Mouse (Mus musculus) MEL (cell line): ENCODE data around the gene Macrod2.

Experiments used
- BHLHE40 ChIP-seq: IDR thresholded peaks from 2 replicates; pipeline ENCODE4 v1.6.1; 2012; ENCODE audit warnings: low read depth, mild to moderate bottlenecking, inconsistent platforms, low read length, improper control_type of control experiment, borderline replicate concordance
- CHD1 ChIP-seq: IDR thresholded peaks from 2 replicates; pipeline ENCODE4 v1.6.1; 2012; ENCODE audit warnings: low read depth, mild to moderate bottlenecking, inconsistent platforms, low read length, improper control_type of control experiment
- CTCF ChIP-seq, 3 experiments: IDR thresholded peaks in 2 of 3; conservative IDR thresholded peaks in 1 of 3; 2 replicates each; pipeline ENCODE4 v1.5.1; 2011 to 2012; ENCODE audit warnings: low read length in 3 of 3, low read depth in 2 of 3, mild to moderate bottlenecking in 2 of 3, improper control_type of control experiment in 1 of 3, inconsistent platforms in 1 of 3, mixed read lengths in 1 of 3, moderate library complexity in 1 of 3; ENCODE audit not compliant: control insufficient read depth in 1 of 3, insufficient read depth in 1 of 3, poor library complexity in 1 of 3, severe bottlenecking in 1 of 3
- EP300 ChIP-seq, 2 experiments: IDR thresholded peaks; 2 replicates each; pipeline ENCODE4 v1.6.1; 2011; ENCODE audit warnings: improper control_type of control experiment in 2 of 2, low read length in 2 of 2, low read depth in 1 of 2, mild to moderate bottlenecking in 1 of 2
- GABPA ChIP-seq: IDR thresholded peaks from 2 replicates; pipeline ENCODE4 v1.6.1; 2012; ENCODE audit warnings: low read depth, mild to moderate bottlenecking, inconsistent platforms, low read length, improper control_type of control experiment, moderate library complexity
- HCFC1 ChIP-seq: IDR thresholded peaks from 2 replicates; pipeline ENCODE4 v1.6.1; 2012; ENCODE audit warnings: low read depth, mild to moderate bottlenecking, inconsistent platforms, low read length, improper control_type of control experiment, moderate library complexity
- JUND ChIP-seq: IDR thresholded peaks from 2 replicates; pipeline ENCODE4 v1.6.1; 2011; ENCODE audit warnings: low read depth, mild to moderate bottlenecking, improper control_type of control experiment, low read length
- MXI1 ChIP-seq: IDR thresholded peaks from 2 replicates; pipeline ENCODE4 v1.6.1; 2011; ENCODE audit warnings: mild to moderate bottlenecking, low read depth, low read length, improper control_type of control experiment
- POLR2A ChIP-seq, 2 experiments: IDR thresholded peaks; 2 replicates each; pipeline ENCODE4 v1.6.1; 2011 to 2012; ENCODE audit warnings: low read length in 2 of 2, mild to moderate bottlenecking in 2 of 2, control low read depth in 1 of 2, improper control_type of control experiment in 1 of 2, low read depth in 1 of 2, moderate library complexity in 1 of 2; ENCODE audit not compliant: control insufficient read depth in 1 of 2, insufficient read depth in 1 of 2, poor library complexity in 1 of 2
- POLR2AphosphoS2 ChIP-seq: IDR thresholded peaks from 2 replicates; pipeline ENCODE4 v1.6.1; 2011; ENCODE audit warnings: low read length, improper control_type of control experiment
- TBP ChIP-seq: IDR thresholded peaks from 2 replicates; pipeline ENCODE4 v1.8.0; 2011; ENCODE audit warnings: low read depth, low read length, improper control_type of control experiment
- ZNF384 ChIP-seq: IDR thresholded peaks from 2 replicates; pipeline ENCODE4 v1.6.1; 2012; ENCODE audit warnings: low read depth, mild to moderate bottlenecking, inconsistent platforms, low read length, improper control_type of control experiment

- TF ChIP-seq MXI1: no peak
- no peak for TF ChIP-seq ZNF384
- no peak for TF ChIP-seq POLR2A (IDR thresholded peaks at IDR 0.05; ENCODE audit: control insufficient read depth in 1 of 2, insufficient read depth in 1 of 2, low read depth in 1 of 2, low read length in 2 of 2, poor library complexity in 1 of 2)
- TF ChIP-seq CTCF (IDR thresholded peaks at IDR 0.05 in 2 of 3, conservative IDR thresholded peaks at IDR 0.05 in 1 of 3; ENCODE audit: control insufficient read depth in 1 of 3, insufficient read depth in 1 of 3, low read depth in 2 of 3, low read length in 3 of 3, poor library complexity in 1 of 3, severe bottlenecking in 1 of 3): no peak
- TF ChIP-seq HCFC1: no peak
- no peak for TF ChIP-seq EP300 (IDR thresholded peaks at IDR 0.05; ENCODE audit: low read depth in 1 of 2, low read length in 2 of 2)
- no peak for TF ChIP-seq BHLHE40
- no peak for TF ChIP-seq GABPA
- TF ChIP-seq TBP: no peak
- no peak for TF ChIP-seq CHD1
- TF ChIP-seq JUND: no peak
- TF ChIP-seq POLR2AphosphoS2: no peak
Measured at GRCm38 (mm10) chr2:142169649-142170048, 1774.5 kb downstream of the Macrod2 start.
